Mouse (Mus musculus): ENCODE data around the gene Prr14l. TPM values are rescaled to one million over a fixed set of nuclear protein-coding genes. Genes with fewer than 3 reads are reported as not detected.

The Prr14l gene
- polyA plus RNA-seq (2014; fragmentation: Nextera tagmentation; extraction: Ambion mirVana): 18.9 and 20.5 TPM in 2 replicates

DNA sequence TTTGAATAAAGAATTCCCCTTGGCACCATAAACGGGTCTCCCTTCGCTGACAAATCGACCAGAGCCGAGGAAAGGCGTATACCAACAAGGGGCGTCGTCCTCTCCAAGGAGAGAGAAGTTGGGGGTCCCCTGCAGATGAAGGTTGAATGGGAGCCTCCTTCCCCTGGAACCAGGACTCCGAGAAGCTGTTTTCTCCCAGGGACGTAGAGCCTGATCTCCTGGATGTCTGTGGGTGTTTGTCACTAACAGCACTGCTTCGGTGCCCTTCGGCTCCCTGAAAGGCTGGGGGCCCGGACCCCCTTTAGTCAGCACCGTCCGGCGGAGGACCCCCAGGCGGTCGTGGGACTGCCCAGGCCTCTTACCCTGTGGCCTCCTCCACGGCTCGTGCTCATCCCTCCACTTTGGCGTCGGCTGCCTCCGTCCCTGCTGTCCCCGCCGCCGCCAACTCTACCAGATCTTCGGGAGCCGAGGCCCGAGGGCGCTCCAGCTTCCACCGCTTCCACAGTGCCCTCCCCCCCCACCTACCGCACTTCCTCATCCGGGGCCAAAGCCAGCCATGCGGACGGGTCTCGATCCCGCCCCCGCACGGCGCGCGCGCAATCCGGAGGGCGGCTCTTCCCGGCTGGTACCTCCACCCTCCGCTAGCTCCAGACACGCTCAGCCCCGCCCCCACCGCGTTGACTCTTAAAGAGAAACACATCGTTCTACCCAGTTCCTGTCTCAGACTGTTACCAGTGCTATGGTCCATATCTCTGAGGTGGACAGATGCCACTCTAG lies at the start of gene Prr14l:
Prr14l (minus strand) TSS at position 526 of the 777 bp plus-strand sequence.
- under 1% methylated on average over 51 of the region's 51 CpGs for WGBS
- peak within 1 kb of the TSS; percentile 95 for H3K4me3 ChIP-seq (ENCODE audit: low read depth, low read length)
- peak within 1 kb of the TSS; percentile 86 for H3K27ac ChIP-seq (ENCODE audit: low read depth)
- H3K4me1 ChIP-seq (ENCODE audit: insufficient read depth): peaks cover 9% of the 10 kb centered on the region; the same call in 1 of the 2 replicates
- H3K27me3 ChIP-seq (ENCODE audit: insufficient read depth, low read length): no peaks in the 10 kb centered on the region
- H3K4me2 ChIP-seq: peak within 1 kb of the TSS; percentile 85
- peaks cover 10% of the 10 kb centered on the region; the same call in 1 of the 2 replicates for H3K36me3 ChIP-seq (ENCODE audit: insufficient read depth)
- ATAC-seq (ENCODE audit: insufficient read depth) (peak; percentile 95), DNase-seq (peak; percentile 98)
- peak within 1 kb of the TSS; percentile 97 for H3K9ac ChIP-seq
- no peaks in the 10 kb centered on the region for H3K9me3 ChIP-seq (ENCODE audit: low read depth, low read length)
- TF ChIP-seq CTCF (IDR thresholded peaks at IDR 0.05; ENCODE audit: low read depth): no peak

DNA sequence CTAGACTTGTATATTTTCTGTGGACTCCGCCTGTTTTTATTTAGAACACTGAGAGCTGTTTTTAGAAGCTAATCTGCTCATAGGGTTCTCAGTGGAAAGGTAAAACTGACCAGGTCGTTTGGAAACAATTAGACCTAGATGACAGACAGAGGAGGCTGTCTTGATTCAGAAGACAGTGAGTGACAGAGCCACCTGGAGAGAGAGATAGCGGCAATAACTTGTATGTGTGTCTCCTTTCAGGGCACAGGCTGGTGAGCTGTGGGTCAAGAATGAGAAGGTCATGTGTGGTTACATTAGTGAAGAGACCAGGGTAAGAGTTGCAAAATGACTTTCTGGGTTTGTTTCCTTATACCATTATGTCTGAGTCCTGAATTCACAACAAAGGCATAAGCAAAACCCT lies 32.7 kb upstream of the Prr14l start:
- H3K36me3 ChIP-seq (ENCODE audit: insufficient read depth): peaks cover 55% of the 10 kb centered on the region
- 68% methylated on average over 3 of the region's 3 CpGs for WGBS
- no peak for ATAC-seq (ENCODE audit: insufficient read depth)

DNA sequence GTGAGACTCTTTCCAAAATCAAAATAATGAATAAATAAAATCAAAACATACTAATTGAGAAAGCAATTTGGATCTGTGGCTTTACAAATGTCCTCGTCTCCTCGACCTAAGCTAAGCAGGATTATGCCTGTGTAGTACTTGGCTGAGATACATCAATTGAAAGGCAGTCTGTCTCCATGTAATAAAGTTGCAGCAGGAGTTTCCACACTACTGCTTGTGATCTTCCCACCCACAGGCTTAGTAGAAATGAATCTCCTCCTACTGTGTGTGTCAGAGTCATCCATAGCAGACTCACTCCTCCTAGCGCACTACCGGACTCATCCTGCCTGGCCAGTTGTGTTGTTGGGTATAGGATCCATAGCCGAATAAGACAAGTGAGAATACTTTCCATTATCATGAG lies 18.3 kb upstream of the Prr14l start:
- no peak for TF ChIP-seq CTCF (IDR thresholded peaks at IDR 0.05; ENCODE audit: low read depth)
- H3K36me3 ChIP-seq (ENCODE audit: insufficient read depth): peaks cover 75% of the 10 kb centered on the region
- 90% methylated on average over 5 of the region's 5 CpGs for WGBS

More for the DNA sequence above, 32.7 kb upstream of the Prr14l start:
- Histone ChIP-seq H3K4me1 (ENCODE audit: insufficient read depth) (no peaks in the 10 kb centered on the region), H3K9me3 (ENCODE audit: low read depth, low read length) (no peaks in the 10 kb centered on the region), H3K27ac (ENCODE audit: low read depth) (no peak overlapping the region), H3K9ac (no peak overlapping the region), H3K27me3 (ENCODE audit: insufficient read depth, low read length) (no peaks in the 10 kb centered on the region), H3K4me2 (no peak overlapping the region), H3K4me3 (ENCODE audit: low read depth, low read length) (no peak overlapping the region)
- no peak for TF ChIP-seq CTCF (IDR thresholded peaks at IDR 0.05; ENCODE audit: low read depth)
- DNase-seq: no peak

DNA sequence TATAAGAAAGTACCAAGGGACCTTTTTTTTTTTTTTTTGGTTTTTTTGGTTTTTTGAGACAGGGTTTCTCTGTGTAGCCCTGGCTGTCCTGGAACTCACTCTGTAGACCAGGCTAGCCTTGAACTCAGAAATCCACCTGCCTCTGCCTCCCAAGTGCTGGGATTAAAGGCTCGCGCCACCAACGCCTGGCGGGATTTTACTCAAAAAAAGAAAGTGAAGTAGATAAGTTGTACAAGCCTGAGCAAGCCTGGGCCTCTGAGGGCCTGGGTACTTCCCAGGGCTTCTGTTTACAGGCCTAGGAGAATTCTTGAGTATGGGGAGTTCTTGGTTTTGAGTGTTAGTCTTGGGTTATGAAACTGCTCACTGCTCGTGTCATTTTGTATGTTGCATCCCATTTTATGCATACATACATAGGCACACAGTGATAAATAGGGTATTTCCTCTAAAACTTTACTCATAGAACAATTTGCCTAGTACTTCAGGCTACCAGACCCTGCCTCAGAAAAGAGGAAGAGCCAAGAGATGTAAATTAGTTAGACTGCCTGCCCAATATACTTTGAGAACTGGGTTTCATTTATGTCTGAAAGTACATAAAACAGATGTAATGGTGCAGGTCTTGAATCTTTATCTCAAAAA lies 15.5 kb upstream of the Prr14l start:
- H3K36me3 ChIP-seq (ENCODE audit: insufficient read depth): peaks cover 65% of the 10 kb centered on the region
- no peaks in the 10 kb centered on the region for H3K9me3 ChIP-seq (ENCODE audit: low read depth, low read length)
- WGBS: 93% methylated on average over 5 of the region's 5 CpGs
- DNase-seq (no peak), ATAC-seq (ENCODE audit: insufficient read depth) (no peak)
- no peak overlapping the region for H3K27ac ChIP-seq (ENCODE audit: low read depth)
- no peak overlapping the region for H3K4me2 ChIP-seq
- no peak overlapping the region for H3K4me3 ChIP-seq (ENCODE audit: low read depth, low read length)
- TF ChIP-seq CTCF (IDR thresholded peaks at IDR 0.05; ENCODE audit: low read depth): no peak
- no peak overlapping the region for H3K9ac ChIP-seq
- H3K4me1 ChIP-seq (ENCODE audit: insufficient read depth): no peaks in the 10 kb centered on the region
- no peaks in the 10 kb centered on the region for H3K27me3 ChIP-seq (ENCODE audit: insufficient read depth, low read length)

More for the DNA sequence above, 18.3 kb upstream of the Prr14l start:
- no peak overlapping the region for H3K4me2 ChIP-seq
- DNase-seq (no peak), ATAC-seq (ENCODE audit: insufficient read depth) (no peak)
- no peak overlapping the region for H3K4me3 ChIP-seq (ENCODE audit: low read depth, low read length)
- H3K4me1 ChIP-seq (ENCODE audit: insufficient read depth): no peaks in the 10 kb centered on the region
- no peaks in the 10 kb centered on the region for H3K9me3 ChIP-seq (ENCODE audit: low read depth, low read length)
- no peak overlapping the region for H3K27ac ChIP-seq (ENCODE audit: low read depth)
- H3K9ac ChIP-seq: no peak overlapping the region
- no peaks in the 10 kb centered on the region for H3K27me3 ChIP-seq (ENCODE audit: insufficient read depth, low read length)

DNA sequence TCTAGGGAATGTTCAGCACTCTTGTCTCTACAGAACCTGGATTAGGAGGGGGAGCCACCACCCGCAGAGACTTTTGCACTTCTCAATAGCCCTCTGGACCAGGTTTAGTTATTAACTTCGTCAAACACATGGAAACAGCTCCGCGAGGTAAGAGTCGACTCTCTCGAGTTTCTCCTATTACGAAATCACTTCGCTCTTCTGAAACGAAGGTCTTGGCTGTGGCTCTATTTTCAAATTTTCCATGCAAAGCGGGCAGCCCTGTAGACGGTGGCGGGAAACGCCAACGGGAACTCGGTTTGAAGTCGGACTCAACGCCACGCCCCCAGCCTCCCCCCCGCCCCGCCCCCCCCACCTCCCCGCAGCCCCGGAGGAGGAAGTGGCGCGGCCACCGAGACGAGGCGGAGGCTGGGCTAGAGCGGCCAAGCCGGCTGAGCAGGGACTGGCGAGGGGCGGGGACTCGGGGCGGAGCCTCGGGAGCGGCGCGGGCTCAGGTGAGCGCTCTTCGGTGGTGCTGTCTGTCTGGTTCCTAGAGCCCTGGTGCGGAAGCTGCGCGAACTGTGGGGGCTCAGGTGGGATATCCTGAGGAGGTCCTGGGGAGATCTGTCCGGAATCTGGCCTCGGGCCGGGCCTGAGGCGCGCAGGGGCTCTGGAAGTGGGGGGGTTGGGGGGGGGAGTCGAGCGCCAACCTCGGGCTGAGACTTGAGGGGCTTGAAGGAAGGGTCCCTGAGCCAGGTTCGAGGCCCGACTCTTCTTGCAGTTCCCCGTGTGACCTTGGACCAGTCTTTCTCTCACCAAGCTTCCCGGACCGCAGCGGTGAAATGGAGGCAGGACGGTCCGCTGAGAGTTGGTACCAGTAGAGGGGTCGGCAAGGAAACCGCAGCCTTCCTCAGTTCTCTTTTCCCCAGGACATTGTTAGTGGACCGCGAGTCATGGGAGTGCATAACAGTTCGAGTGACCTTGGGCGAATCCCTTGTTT lies 9.5 kb upstream of the Prr14l start, which contains the start of gene Depdc5:
Depdc5 (plus strand) TSS at position 449 of the 976 bp plus-strand sequence.
- TF ChIP-seq CTCF (IDR thresholded peaks at IDR 0.05; ENCODE audit: low read depth): no peak
- no peaks in the 10 kb centered on the region for H3K4me1 ChIP-seq (ENCODE audit: insufficient read depth)

DNA sequence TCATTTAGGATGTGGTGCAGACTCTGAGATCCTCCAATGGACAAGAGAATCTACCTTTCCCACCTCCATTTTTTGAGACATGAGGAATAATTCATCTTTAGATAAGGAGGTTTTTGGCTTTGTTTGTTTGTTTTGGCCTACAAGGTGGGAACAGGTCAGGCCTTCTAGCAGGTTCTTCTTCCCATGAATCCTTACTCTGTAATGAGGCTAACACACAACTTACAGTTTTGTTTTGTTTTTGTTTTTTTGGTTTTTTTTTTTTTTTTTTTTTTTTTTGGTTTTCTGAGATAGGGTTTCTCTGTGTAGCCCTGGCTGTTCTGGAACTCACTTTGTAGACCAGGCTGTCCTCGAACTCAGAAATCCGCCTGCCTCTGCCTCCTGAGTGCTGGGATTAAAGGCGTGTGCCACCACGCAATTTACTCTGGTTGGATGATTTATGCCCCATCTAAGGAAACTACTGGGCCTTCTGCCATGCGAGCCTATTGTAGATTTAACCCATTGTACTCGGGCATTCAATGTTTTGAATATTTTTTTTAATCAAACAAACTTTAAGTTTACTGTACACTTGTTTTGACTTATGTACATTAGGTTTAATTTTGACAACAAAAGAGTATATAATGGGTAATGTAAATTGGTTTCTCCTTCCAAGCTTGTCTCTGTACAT lies 8.5 kb upstream of the Prr14l start:
- Histone ChIP-seq H3K4me1 (ENCODE audit: insufficient read depth) (no peaks in the 10 kb centered on the region), H3K36me3 (ENCODE audit: insufficient read depth) (peaks cover 12% of the 10 kb centered on the region; the same call in 1 of the 2 replicates), H3K27me3 (ENCODE audit: insufficient read depth, low read length) (no peaks in the 10 kb centered on the region), H3K9me3 (ENCODE audit: low read depth, low read length) (no peaks in the 10 kb centered on the region), H3K4me3 (ENCODE audit: low read depth, low read length) (peak overlapping the region; percentile 80), H3K27ac (ENCODE audit: low read depth) (peak overlapping the region; percentile 89), H3K9ac (no peak overlapping the region; the same call in 1 of the 2 replicates), H3K4me2 (peak overlapping the region; percentile 65)
- 46% methylated on average over 6 of the region's 6 CpGs for WGBS
- DNase-seq: peak; percentile 71
- ATAC-seq (ENCODE audit: insufficient read depth): no peak
- TF ChIP-seq CTCF (IDR thresholded peaks at IDR 0.05; ENCODE audit: low read depth): no peak

More for the DNA sequence above, 9.5 kb upstream of the Prr14l start, which contains the start of gene Depdc5:
- under 1% methylated on average over 62 of the region's 64 CpGs for WGBS
- peak within 1 kb of the TSS; percentile 89 for H3K27ac ChIP-seq (ENCODE audit: low read depth)
- H3K9ac ChIP-seq: peak within 1 kb of the TSS; percentile 78
- peak within 1 kb of the TSS; percentile 80 for H3K4me3 ChIP-seq (ENCODE audit: low read depth, low read length)
- peaks cover 22% of the 10 kb centered on the region for H3K36me3 ChIP-seq (ENCODE audit: insufficient read depth)
- peak within 1 kb of the TSS; percentile 65 for H3K4me2 ChIP-seq
- H3K27me3 ChIP-seq (ENCODE audit: insufficient read depth, low read length): no peaks in the 10 kb centered on the region
- no peaks in the 10 kb centered on the region for H3K9me3 ChIP-seq (ENCODE audit: low read depth, low read length)
- DNase-seq: peak; percentile 95
- ATAC-seq (ENCODE audit: insufficient read depth): peak; percentile 98

Measured in lung, embryonic 14.5 days (tissue).